Mouse (Mus musculus) embryonic facial prominence, embryonic 11.5 days (tissue): ENCODE measurements around the gene Trim62. TPM values are rescaled to one million over a fixed set of nuclear protein-coding genes. Genes with fewer than 3 reads are reported as not detected.

Experiments used
- ATAC-seq: fragments of 200-750 bp; cut with Nextera tagmentation; replicated peaks from 2 replicates; pipeline ENCODE4 v1.8.0; 2017; ENCODE audit warnings: low read depth; ENCODE audit not compliant: insufficient number of reproducible peaks, low FRiP score, low TSS enrichment
- DNase-seq: peaks from one replicate; pipeline ENCODE4 v3.0.0-alpha.2; 2015; ENCODE audit warnings: low spot score
- H3K27ac ChIP-seq: fragments of 300-500 bp; sonication (generic); replicated peaks from 2 replicates; pipeline ENCODE4 v1.5.1; 2014; ENCODE audit warnings: mild to moderate bottlenecking, low read depth, low read length, control low read depth
- H3K27me3 ChIP-seq: fragments of 300-500 bp; sonication (generic); 2 replicates; pipeline ENCODE4 v1.6.1; 2014; ENCODE audit warnings: mild to moderate bottlenecking, low read length, moderate library complexity, mixed read lengths; ENCODE audit not compliant: control insufficient read depth, insufficient read depth
- H3K36me3 ChIP-seq: fragments of 300-500 bp; sonication (generic); replicated peaks from 2 replicates; pipeline ENCODE4 v1.6.1; 2014; ENCODE audit warnings: low read depth, mild to moderate bottlenecking, low read length, moderate library complexity, mixed read lengths; ENCODE audit not compliant: control insufficient read depth, insufficient read depth
- H3K4me1 ChIP-seq: fragments of 300-500 bp; sonication (generic); 2 replicates; pipeline ENCODE4 v1.6.1; 2014; ENCODE audit warnings: low read length, mixed read lengths; ENCODE audit not compliant: control insufficient read depth, insufficient read depth
- H3K4me2 ChIP-seq: fragments of 300-500 bp; sonication (generic); 2 replicates; pipeline ENCODE4 v1.6.1; 2014; ENCODE audit warnings: low read depth, mild to moderate bottlenecking, control low read depth, low read length, moderate library complexity
- H3K4me3 ChIP-seq: fragments of 300-500 bp; sonication (generic); 2 replicates; pipeline ENCODE4 v1.5.1; 2014; ENCODE audit warnings: low read depth, low read length, control low read depth
- H3K9ac ChIP-seq: fragments of 300-500 bp; sonication (generic); replicated peaks from 2 replicates; pipeline ENCODE4 v1.6.1; 2014; ENCODE audit warnings: mild to moderate bottlenecking, control low read depth, low read length
- H3K9me3 ChIP-seq: fragments of 300-500 bp; sonication (generic); replicated peaks from 2 replicates; pipeline ENCODE4 v1.6.1; 2016; ENCODE audit warnings: mild to moderate bottlenecking, low read length, inconsistent platforms, mixed read lengths; ENCODE audit not compliant: control insufficient read depth
- WGBS: fragments of 180-500 bp; shearing (Covaris S2); extraction: QIAGEN DNeasy Blood & Tissue Kit; methylation state at CpG from one replicate; pipeline ENCODE4 v1.1.7; 2014; 5-methylcytosine and 5-hydroxymethylcytosine counted together
- polyA plus RNA-seq: library from polyadenylated mRNA; unstranded; fragments of >200 nt; fragmentation: Nextera tagmentation; extraction: Ambion mirVana; gene quantifications from 2 replicates; pipeline ENCODE4 v1.2.1, GENCODE M21; 2014

Trim62 gene
- polyA plus RNA-seq, 1 experiment from 2014 or later = 14.6 TPM

- H3K9me3 ChIP-seq = no peaks in the 10 kb centered on the region
- H3K4me1 ChIP-seq = no peaks in the 10 kb centered on the region; the same call in none of the 2 replicates
- 92% methylated on average over 17 of the region's 17 CpGs for WGBS
- no peaks in the 10 kb centered on the region for H3K27me3 ChIP-seq
- H3K9ac ChIP-seq = no peak overlapping the region
- H3K4me2 ChIP-seq = no peak overlapping the region
- ATAC-seq = no peak
- no peak overlapping the region for H3K27ac ChIP-seq
- DNase-seq = no peak
- H3K36me3 ChIP-seq = no peaks in the 10 kb centered on the region
- H3K4me3 ChIP-seq = no peak overlapping the region
Measured at GRCm38 (mm10) chr4:128874062-128874461, 9.3 kb upstream of the Trim62 start.

- Histone ChIP-seq H3K27ac (no peak overlapping the region), H3K4me2 (no peak overlapping the region), H3K4me1 (no peaks in the 10 kb centered on the region; the same call in none of the 2 replicates), H3K4me3 (no peak overlapping the region), H3K9me3 (no peaks in the 10 kb centered on the region), H3K9ac (no peak overlapping the region), H3K27me3 (no peaks in the 10 kb centered on the region), H3K36me3 (no peaks in the 10 kb centered on the region)
- ATAC-seq (no peak), DNase-seq (no peak)
- 94% methylated on average over 11 of the region's 11 CpGs for WGBS
Measured at GRCm38 (mm10) chr4:128875439-128875838, 7.9 kb upstream of the Trim62 start.

- peak overlapping the region; percentile 35; the same call in 1 of the 2 replicates for H3K27ac ChIP-seq
- no peak overlapping the region for H3K4me3 ChIP-seq
- H3K9me3 ChIP-seq = no peaks in the 10 kb centered on the region
- no peak overlapping the region for H3K9ac ChIP-seq
- H3K4me2 ChIP-seq = no peak overlapping the region
- no peak for ATAC-seq
- WGBS = 13% methylated on average over 6 of the region's 6 CpGs
- no peaks in the 10 kb centered on the region for H3K27me3 ChIP-seq
- no peaks in the 10 kb centered on the region; the same call in none of the 2 replicates for H3K4me1 ChIP-seq
- H3K36me3 ChIP-seq = no peaks in the 10 kb centered on the region
- no peak for DNase-seq
Measured at GRCm38 (mm10) chr4:128877520-128877919, 5.9 kb upstream of the Trim62 start.

- Histone ChIP-seq H3K9me3 (no peaks in the 10 kb centered on the region), H3K4me1 (no peaks in the 10 kb centered on the region; the same call in none of the 2 replicates), H3K27ac (peak overlapping the region; percentile 57), H3K4me3 (no peak overlapping the region), H3K27me3 (no peaks in the 10 kb centered on the region), H3K9ac (peak overlapping the region; percentile 29), H3K4me2 (0 out of 2 replicates have a peak overlapping the region, but pooled peaks have one; percentile 5), H3K36me3 (no peaks in the 10 kb centered on the region)
- 6% methylated on average over 13 of the region's 13 CpGs for WGBS
- DNase-seq = peak; percentile 71
- ATAC-seq = peak; percentile 60; the same call in 1 of the 2 replicates
Measured at GRCm38 (mm10) chr4:128878901-128879491, 4.4 kb upstream of the Trim62 start.

DNA sequence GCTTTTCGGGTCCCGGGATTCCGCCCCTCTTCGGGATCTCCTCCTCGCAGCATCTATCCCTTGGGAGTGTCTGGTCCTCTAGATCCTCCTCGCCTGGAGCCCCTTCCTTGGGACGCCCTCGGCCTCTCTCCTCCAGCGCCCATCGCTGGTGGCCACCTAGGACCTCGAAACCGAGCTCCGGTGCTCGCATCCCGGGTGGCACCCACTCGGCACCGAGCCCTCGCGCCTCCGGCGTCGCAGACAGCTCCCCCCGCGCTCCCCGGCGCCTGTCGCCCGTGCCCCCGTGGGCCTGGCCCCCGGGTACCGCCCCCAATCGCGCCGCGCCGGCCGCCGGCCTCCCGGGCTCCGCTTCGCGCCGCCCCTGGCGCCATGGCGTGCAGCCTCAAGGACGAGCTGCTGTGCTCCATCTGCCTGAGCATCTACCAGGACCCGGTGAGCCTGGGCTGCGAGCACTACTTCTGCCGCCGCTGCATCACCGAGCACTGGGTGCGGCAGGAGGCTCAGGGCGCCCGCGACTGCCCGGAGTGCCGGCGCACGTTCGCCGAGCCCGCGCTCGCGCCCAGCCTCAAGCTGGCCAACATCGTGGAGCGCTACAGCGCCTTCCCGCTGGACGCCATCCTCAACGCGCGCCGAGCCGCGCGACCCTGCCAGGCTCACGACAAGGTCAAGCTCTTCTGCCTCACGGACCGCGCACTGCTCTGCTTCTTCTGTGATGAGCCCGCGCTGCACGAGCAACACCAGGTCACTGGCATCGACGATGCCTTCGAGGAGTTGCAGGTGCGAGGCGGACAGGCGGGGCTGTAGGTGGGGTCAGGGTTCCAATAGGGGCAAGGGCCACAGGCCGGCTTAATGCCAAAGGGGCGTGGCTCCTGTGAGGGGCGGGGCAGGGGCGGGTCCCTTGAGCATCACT, 676 bp downstream of the Trim62 start:
- ATAC-seq (peak; percentile 20), DNase-seq (peak; percentile 49)
- H3K4me2 ChIP-seq = peak overlapping the region; percentile 98
- H3K36me3 ChIP-seq = no peaks in the 10 kb centered on the region
- peak overlapping the region; percentile 43 for H3K27ac ChIP-seq
- no peaks in the 10 kb centered on the region for H3K9me3 ChIP-seq
- peak overlapping the region; percentile 82 for H3K4me3 ChIP-seq
- peak overlapping the region; percentile 66 for H3K9ac ChIP-seq
- under 1% methylated on average over 92 of the region's 94 CpGs for WGBS
- no peaks in the 10 kb centered on the region; the same call in 1 of the 2 replicates for H3K4me1 ChIP-seq
- no peaks in the 10 kb centered on the region for H3K27me3 ChIP-seq

DNA sequence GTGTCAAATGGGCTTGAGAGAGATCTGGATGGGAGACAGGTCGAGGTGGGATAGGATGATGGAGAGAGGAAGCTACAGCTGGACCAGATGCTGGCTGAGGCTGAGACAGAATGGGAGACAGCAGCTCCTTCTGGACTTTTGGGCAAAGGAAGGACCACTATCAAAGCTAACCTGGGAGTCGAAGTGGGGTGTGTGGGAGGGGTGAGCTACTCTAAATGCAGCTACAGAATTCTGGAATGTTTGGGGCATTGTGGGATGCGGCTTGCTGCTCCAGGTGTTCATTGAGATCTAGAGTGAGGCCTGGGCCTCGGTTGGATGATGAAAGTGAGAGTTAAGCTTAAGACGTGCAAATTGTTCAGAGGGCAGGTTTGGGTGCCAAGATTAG, 1.3 kb downstream of the Trim62 start:
- H3K36me3 ChIP-seq = no peaks in the 10 kb centered on the region
- WGBS = 54% methylated on average over 5 of the region's 5 CpGs
- no peak overlapping the region for H3K27ac ChIP-seq
- H3K4me3 ChIP-seq = peak overlapping the region; percentile 82
- H3K9me3 ChIP-seq = no peaks in the 10 kb centered on the region
- no peaks in the 10 kb centered on the region for H3K4me1 ChIP-seq
- no peaks in the 10 kb centered on the region for H3K27me3 ChIP-seq
- peak overlapping the region; percentile 66; the same call in 1 of the 2 replicates for H3K9ac ChIP-seq
- ATAC-seq (peak; percentile 20), DNase-seq (no peak)
- H3K4me2 ChIP-seq = peak overlapping the region; percentile 98

GRCm38 (mm10) chr4:128885540-128885939, 2.2 kb downstream of the Trim62 start:
- no peak overlapping the region for H3K9ac ChIP-seq
- ATAC-seq = no peak
- H3K4me2 ChIP-seq = no peak overlapping the region
- no peaks in the 10 kb centered on the region for H3K36me3 ChIP-seq
- no peaks in the 10 kb centered on the region for H3K4me1 ChIP-seq
- H3K9me3 ChIP-seq = no peaks in the 10 kb centered on the region
- H3K27me3 ChIP-seq = no peaks in the 10 kb centered on the region
- no peak overlapping the region for H3K27ac ChIP-seq
- H3K4me3 ChIP-seq = no peak overlapping the region
- DNase-seq = no peak
- 94% methylated on average over 8 of the region's 8 CpGs for WGBS

GRCm38 (mm10) chr4:128886571-128886970, 3.2 kb downstream of the Trim62 start:
- no peak overlapping the region; the same call in 1 of the 2 replicates for H3K9ac ChIP-seq
- H3K4me3 ChIP-seq = no peak overlapping the region
- no peak overlapping the region for H3K27ac ChIP-seq
- H3K4me2 ChIP-seq = no peak overlapping the region; the same call in 1 of the 2 replicates
- 33% methylated on average over 5 of the region's 5 CpGs for WGBS
- DNase-seq (no peak), ATAC-seq (0 out of 2 replicates have a peak, but pooled peaks have one; percentile 4)
- no peaks in the 10 kb centered on the region for H3K4me1 ChIP-seq
- no peaks in the 10 kb centered on the region for H3K36me3 ChIP-seq
- no peaks in the 10 kb centered on the region for H3K27me3 ChIP-seq
- no peaks in the 10 kb centered on the region for H3K9me3 ChIP-seq
